Mouse (Mus musculus): ENCODE measurements at regions not wholly inside any gene's neighbourhood (a gene's known extent, or its start where the extent isn't known, plus 50 kb on each side); places are given as distances from the start of the nearest gene placed in this dataset.
"Not testable (repeated sequence)": the region's sequence is repeated elsewhere in the genome, so short reads cannot be mapped to it uniquely, and the experiment has no call there.

DNA sequence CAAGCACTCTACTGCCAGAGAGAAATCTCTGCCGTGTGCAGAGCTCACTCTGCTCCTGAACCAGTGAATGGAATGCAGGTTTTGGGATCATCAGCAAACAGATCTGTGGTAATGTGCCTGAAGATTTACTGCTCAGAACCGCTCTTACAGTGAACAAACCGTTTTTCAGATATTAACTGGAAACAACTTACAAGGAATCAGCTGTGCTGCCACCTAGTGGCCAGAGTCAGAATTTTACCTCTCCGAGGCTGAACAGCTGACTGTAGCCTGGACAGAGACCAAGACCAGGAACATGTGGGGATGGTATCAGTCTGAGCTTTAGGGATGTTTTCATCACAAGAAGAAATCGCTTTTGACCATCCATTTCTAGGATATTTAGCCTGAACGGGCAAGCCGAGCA is 65.3 kb downstream of the Gm15023 start:
- peak; percentile 39 for DNase-seq

- DNase-seq: peak; percentile 75
These were observed 66.6 kb downstream of the Gm15023 start for GRCm38 (mm10) chrX:135110866-135111265.

DNA sequence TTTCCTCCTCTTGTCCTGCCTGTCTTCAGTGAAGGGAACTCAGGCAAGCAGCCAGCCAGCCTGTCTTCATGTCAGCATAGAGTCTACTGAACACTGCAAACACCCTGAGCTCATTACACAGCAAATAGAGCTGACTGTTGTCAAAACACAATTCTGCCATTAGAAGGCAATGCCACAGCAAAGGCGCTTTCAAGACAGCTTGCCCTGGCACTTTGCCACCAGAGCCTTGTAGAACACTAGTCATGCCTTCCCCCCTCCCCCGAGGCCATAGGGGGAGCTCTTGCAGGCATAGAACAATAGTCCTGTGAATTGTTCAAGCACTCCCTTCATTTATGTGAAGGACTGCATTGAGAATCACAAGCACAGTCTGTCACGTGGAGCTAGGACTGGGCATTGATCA is 75.8 kb downstream of the Gm15023 start:
- no peak for DNase-seq

DNA sequence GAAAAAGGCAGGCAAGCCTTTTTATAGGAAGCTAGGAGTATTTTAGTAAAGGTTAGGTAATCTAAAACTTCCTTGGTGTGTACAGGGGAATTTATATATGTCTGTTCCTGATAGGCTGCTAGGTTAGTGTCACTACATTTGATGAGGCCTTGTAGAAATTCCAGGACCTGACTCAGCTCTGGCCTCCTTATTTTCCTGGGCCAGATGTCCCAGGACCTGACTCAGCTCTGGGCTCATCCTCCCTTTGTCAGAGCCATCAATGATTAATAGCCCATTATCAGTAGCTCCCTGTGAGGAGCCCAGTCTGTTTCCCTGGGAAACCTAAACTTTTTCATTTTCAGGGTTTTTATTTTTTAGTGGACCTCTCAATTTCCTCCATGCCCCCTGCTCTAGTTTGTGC is 79.3 kb downstream of the Gm15023 start:
- DNase-seq: no peak

DNA sequence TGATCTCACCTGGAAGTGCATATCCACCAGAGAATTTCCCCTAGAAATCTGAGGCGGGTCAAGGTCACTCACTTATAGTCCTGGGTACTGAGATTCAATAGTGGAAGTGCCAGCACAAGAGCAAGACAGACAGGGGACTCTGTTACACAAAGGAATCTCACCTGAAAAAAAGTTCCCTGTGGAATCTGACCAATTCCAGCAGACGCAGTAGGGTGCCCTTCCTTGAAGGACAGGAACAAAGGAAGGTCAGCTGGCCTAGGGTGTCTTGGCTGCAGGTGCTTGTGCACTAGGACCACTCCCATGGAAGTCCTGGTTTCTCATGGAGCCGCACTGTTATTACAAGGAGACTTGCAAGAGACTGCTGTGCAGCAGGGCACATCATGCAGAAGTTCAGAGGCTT is 81.2 kb downstream of the Gm15023 start:
- no peak for DNase-seq

- DNase-seq: peak; percentile 68
These were observed 82.1 kb upstream of the Zmat1 start for GRCm38 (mm10) chrX:135091074-135091473.

- DNase-seq: peak; percentile 23
These were observed 78.1 kb upstream of the Zmat1 start for GRCm38 (mm10) chrX:135087068-135087579.

DNA sequence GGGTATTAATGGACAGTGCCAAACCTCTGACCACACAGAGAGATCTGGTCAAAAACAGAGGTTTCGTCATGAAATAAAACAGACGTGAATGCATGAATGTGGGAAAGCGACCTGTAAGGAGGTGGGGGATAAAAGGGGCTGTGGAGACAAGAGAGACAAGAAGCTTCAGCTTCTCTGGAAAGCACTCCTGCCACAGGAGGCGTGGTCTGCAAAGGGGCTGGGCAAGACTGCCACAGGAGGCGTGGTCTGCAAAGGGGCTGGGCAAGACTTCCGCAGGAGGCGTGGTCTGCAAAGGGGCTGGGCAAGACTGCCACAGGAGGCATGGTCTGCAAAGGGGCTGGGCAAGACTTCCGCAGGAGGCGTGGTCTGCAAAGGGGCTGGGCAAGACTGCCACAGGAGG is 77.6 kb upstream of the Zmat1 start:
- not testable (repeated sequence) for DNase-seq

GRCm38 (mm10) chrX:135085770-135086553 is 77.0 kb upstream of the Zmat1 start:
- not testable (repeated sequence) for DNase-seq

DNA sequence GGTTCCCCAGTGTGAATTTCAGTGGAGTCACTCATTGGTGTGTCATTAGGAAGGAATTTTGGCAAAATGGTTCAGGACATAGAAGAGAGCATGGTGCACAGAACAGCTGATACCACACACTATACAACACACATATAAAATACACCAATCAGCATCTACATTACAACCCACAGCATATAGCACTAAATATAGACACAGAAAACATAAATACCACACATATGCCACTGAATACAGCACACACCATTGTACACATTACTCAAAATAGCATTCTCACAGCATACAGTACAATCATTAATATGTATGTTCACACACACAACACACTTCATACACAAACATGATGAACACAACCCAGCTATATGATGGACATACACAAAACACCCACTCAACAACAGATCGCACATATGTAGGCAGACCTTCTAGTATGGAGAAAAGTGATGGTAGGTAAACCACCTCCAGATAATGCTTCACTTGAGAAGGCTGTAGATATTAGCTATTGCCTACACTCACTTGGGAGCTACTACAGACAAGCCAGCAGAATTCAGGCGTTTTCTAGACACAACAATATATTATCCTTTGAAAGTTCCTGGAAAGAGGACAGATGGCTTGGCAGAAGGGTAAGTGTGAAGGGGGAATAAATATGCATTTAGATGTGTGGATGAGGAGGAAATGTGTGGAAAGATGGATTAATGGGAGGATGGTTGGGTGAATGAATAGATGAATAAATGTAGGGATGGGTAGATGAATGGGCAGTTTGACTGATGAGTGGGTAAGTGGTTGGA is 71.6 kb upstream of the Zmat1 start:
- DNase-seq: no peak

DNA sequence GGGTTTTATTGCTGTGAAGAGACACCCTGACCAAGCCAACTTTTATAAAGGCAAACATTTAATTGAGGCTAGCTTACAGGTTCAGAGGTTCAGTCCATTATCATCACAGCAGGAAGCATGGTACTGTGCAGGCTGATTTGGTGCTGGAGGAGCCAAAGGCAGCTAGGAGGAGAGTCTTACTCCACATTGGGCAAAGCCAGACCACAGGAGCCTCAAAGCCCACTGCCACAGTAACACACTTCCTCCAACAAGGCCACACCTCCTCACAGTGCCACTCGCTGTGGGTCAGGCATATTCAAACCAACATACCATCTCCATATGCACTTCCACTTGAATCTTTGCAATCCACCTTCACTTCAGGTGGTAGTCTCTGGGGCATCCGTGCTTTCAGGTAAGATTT is 70.4 kb upstream of the Zmat1 start:
- DNase-seq: no peak

DNA sequence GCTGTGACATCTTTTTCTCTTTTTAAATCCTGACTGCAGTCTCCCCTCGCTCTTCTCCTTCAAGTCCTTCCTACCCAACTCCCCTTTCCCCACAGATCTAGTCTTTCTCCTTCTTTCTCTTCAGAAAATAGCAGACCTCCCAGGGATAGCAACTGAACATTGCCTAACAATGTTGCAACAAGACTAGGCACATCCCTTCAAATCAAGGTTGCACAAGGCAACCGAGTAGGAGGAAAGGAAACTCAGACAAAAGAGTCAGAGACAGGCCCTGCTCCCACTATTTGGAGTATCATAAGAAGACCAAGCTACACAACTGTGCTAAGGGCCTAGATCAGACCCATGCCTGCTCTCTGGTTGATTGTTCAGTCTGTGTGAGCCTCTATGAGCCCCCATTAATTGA is 66.9 kb upstream of the Zmat1 start:
- no peak for DNase-seq

GRCm38 (mm10) chrX:135069448-135069847 is 60.4 kb upstream of the Zmat1 start:
- no peak for DNase-seq

- DNase-seq: no peak
These were observed 51.2 kb upstream of the Zmat1 start for GRCm38 (mm10) chrX:135060184-135060583.

DNA sequence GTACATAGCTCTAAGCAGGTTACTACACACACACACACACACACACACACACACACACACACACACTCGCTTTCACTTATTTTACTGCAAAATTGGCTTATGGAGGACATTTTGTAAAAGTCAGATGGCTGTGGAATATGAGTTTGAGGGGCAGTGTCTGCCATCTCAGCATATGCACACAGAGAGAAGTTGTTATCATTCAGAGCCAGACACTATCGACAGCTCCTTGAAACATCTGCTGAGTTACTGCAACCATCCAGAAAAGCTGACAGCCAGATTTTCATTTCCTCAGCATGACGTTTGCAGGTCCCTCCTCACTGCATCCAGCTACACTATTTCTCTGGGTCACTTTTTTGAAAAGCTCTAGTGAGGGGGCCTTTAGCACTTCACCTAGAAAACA is 49.9 kb upstream of the Zmat1 start:
- DNase-seq: no peak
